Mouse (Mus musculus): ENCODE data around the gene Ppp2r5c.

Gene Ppp2r5c

DNA sequence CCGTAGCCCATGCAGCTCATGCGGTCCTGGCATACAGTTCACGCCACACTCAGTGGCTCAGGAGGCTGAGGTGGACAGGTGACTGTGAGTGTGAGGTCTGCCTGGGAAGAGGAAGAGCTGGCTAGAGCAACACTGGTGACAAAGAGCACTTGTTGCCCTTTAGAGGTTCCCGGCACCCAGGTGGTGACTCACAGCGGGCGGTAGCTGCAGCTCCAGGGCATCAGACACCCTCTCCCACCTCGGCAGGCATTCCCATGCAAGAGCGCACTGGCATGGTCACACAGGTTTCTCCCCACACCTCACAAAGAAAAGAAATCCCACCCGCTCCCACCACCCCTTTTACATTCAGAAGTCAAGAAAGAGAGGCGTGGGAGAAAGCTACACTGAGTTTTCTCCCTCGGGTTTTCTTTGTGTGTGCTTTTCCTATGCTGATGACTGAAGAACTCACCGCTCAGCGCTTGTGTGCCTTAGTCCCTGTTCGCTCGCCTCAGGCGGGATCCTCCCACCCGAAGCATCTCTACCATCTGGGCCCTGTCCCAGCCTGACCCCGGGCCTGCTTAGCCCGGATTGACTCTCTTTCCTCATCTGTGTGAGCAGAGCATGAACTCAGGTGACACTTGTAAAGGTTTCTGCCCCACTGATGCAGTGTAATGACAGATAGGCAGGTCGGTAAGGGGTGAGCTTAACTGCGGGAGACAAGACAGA is 108.8 kb downstream of the Ppp2r5c start:
- DNase-seq (ENCODE audit: low read depth, low spot score), result no peak

DNA sequence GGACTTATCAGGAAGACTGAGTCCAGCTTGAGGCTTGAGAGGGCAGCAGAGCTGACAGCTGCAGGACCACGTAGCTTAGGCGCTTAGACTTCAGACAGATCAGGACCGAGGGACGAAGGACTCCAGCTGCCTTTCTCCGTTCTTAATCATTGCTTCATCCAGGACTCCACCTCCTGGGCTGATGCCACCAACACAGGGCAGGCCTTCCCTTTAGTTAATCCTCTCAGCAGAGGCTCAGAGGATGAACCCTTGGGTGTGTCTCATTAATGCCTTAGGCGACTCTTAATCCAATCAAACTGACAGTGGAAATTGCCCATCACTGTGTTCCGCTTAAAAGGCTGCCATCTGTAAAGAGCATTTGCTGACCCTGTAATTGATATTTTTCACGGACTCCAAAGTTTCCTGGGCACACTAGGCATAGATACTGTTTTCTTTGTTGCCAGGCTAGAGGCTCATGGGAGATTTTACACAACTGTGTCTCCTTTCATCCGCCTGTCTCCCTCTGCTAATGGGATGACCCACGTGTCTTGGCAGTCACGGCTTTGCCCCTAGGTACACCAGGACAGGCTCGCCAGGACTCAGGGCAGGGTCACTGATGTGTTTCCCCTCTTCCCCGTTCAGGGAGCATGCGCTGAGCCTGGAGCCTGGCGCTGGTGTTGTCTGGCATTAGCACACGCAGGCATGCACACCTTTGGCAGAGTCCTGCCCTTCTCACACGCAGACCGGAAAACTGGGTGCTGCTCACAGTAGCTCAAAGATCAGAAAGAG is 110.1 kb downstream of the Ppp2r5c start:
- no peak for DNase-seq (ENCODE audit: low read depth, low spot score)

DNA sequence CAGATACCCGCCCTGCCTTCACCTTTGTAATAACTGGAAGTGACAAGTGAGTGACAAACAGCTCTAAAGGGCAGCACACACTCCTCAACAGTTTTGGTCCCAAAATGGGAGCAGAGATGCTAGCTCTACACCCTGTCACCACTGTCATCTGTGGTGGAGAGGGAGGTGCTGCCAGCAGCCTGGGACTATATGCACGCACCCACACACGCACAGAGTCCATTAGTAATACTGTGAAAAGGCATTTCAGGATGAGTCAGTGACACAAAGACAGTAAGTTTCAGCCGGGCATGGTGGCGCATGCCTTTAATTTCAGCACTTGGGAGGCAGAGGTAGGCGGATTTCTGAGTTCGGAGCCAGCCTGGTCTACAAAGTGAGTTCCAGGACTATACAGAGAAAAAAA is 111.3 kb downstream of the Ppp2r5c start:
- no peak for DNase-seq (ENCODE audit: low read depth, low spot score)

DNA sequence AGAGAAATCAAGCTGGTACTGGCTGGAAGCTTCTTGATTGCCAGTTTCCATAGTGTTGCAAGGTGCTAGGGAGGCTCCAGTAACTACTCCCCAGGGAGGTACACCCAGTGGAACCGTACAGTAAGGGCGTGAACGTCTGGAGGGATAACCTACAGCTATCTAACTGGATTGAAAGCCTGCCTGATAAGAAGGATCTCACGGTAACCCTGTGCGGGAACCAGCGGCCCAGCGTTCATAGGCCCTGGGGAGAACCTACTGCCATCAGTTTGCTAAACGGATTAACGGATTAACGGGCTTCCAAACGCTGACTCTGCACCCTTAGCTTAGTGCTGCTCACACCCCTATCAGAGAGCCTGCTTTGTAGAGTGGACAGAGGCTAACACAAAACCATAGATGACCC is 116.5 kb downstream of the Ppp2r5c start:
- DNase-seq (ENCODE audit: low read depth, low spot score), result no peak

DNA sequence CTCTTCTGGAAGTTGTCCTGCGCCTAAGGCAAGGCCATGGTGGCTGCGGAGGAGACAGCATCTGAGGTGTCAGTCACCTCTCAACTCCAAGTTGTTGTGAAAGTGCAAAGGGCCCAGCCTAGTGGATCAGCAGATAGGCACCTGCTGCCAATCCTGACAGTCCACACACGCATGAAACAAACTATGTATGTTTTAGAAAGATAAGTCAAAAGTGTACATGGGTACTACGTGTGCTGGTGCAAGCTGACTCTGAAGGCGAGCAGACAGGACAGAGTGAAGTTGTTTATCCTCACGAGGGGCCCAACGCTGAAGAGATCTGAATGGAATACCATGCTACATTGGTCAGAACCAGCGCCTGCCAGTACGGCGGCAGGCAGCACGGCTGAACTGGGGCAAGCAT is 117.9 kb downstream of the Ppp2r5c start:
- no peak for DNase-seq (ENCODE audit: low read depth, low spot score)

DNA sequence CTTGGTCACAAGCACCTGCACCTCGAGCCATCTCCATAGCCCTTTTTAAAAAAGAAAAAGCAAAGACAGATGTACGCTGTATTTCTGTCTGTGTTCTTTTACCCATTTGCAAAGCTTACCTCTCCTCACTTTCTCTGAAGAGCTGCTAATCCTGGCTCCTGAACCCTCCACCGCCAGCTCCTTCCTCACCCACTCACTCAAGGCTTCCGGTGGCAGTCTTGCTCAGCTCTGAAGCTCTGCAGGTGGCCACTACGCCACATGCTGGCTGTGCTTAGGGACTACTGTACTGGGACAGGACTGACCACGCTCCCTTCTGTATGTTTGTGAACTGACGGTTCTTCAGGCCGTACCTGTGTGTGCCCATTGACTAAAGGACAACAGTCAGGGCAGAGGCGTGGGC is 119.4 kb downstream of the Ppp2r5c start:
- DNase-seq (ENCODE audit: low read depth, low spot score), result no peak

DNA sequence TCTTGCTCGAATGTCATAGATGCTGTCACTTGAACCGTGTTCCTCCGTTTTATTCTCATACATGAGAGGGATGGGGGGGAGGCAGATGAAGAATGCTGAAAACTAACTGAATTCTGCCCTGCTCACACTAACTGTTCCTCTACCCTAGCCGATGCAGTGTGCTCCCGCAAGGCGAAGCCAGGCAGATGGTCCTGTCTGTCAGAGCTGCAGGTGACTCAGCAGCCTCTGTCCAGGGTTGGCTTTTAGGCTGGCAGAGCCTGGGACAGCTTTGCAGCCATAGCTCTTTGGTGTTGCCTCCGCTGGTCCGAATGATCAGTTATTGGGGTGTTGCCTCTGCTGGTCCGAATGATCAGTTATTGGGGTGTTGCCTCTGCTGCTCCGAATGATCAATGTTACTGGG is 124.1 kb downstream of the Ppp2r5c start:
- no peak for DNase-seq (ENCODE audit: low read depth, low spot score)

DNA sequence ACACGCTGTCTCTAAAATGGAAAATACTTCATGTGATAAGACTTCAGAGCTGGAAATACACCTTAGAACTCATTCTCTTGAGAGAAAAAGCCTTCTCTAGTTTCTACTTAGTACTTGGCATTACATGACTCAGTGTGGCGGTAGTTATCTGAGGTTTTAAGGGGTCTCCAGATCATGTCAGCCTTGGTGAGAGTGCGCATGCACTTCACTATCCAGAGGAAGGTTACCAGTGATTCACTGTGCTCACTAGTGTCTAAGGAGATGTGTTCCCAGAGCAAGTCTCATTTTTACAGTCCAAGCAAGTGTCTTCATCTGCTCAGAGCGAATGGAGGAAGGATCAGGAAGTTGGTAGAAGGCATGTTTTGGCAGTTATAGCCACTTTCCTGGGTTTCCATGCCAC is 125.4 kb downstream of the Ppp2r5c start:
- DNase-seq (ENCODE audit: low read depth, low spot score), result no peak

DNA sequence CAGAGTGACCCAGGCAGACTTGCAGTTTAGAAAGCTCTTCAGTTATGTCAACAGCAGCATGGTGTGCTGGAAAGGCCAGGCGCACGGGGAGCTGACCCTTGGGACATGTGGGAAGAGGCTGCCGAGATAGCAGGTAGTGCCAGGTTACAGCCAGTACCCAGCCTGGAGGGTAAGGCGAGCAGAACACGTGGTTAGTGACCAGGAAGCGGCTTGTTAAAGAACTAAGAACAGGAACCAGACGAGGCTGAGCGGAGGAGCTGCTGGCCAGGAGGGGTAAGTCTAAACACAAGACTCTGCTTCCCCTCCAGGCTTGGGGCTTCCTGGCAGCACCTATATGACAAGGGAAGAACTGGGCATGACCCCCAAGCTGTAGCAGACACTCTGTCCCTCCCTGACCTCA is 126.7 kb downstream of the Ppp2r5c start:
- DNase-seq (ENCODE audit: low read depth, low spot score), result no peak

DNA sequence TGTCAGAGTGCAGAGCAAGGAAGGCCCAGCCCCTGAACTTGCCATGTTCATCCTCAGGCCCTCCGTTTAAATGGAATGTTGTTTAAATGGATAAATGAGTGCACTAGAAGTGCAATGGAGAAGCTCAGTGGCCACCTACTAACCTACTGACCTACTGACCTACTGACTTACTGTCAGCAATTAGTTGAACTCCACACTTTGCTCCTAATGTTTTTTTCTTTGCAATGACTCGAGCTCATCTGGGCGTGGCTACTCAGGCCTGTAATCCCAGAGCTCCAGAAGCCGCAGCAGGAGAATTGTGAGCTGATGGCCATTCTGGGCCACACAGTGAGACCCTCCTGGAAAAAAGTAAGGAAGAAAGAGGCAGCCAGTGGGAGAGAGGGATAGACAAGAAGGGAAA is 129.0 kb downstream of the Ppp2r5c start:
- DNase-seq (ENCODE audit: low read depth, low spot score), result no peak

DNA sequence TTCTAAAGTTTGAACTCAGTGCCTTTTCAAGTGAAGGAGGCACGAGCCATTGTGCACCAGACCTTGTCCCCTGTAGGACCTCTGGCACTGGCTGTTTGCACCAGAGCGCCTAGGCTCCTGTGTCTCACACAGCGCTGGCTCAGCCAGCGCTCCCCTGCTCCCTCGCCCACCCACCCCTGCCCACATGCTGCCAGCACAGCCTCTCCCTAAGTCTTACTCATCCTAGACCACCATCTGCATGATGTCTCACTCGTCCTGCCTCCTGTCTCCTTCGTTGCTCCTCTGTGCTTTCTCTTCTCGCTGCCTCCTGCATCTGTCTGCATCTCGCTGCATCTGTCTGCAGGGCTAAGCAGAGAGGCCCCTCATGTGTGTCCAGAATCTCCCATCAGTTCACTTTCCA is 131.4 kb downstream of the Ppp2r5c start:
- DNase-seq (ENCODE audit: low read depth, low spot score), result no peak

DNA sequence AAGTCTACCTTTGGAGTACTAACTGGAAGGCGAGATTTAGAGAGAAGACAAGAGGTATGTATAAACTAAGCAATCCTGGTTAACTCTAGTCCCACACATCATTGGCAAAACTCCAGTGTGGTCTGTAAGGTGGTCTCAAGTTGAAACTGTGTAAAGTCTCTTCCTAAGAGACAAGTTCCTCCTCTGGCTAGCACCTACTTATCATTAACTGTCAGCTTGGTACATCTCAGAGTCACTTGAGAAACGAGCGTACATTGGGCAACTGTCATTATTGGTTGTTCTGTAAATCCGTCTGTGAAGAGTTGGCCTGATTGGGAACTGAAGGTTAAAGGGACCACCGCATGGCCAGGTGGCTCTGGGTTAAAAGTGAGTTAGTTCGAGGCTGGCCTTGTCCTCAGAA is 141.7 kb downstream of the Ppp2r5c start:
- DNase-seq (ENCODE audit: low read depth, low spot score), result no peak

DNA sequence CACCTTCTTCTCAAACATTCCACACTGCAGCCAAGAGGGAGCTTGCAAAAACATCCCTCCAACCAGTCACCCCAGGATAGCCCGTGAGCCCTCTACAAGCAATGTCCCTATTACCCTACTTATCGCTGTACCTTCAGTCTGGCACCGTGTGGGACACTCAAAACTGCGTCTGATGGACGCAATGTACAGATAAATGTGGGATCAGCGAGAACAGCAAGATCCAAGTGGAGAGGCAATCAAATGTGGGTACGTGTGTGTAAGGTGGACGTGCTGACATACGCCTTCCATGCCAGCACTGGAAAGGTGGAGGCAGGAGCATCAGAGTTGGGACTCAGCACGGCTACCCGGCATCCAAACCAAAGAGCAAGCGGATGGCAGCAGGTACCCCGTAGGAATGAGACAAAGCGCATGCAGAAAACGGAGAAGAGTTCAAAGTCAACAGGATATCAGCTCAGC is 143.9 kb downstream of the Ppp2r5c start:
- no peak for DNase-seq (ENCODE audit: low read depth, low spot score)

DNA sequence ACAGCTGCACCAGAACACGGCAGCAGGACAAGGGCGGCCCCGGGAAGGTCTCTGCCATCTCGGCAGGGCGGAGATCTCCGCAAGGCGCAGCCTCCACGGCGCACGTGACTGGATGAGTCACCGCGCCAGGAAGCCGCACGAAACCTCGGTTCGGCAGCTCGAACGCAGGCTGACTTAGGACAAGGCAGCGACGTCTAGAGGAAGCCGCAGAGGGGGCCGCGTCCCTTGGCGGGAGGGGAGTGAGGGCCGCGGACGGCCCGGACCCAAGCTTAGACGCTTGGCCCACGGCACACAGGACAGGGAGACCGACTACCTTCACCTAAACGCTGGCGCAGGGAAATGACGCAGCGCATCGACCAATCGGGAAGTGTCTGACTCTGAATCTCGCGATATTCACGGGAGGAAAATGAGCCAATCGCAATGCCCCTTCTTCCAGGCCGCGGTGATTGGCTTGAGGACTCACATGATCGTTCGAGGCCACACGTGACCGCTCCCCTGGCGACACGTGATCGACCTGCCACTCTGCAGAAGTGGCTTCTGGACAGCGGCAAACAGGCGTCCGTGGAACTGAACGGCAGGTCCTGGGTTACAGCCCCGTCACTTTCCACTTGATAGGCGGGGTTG is 144.5 kb downstream of the Ppp2r5c start:
- peak; percentile 100 for DNase-seq (ENCODE audit: low read depth, low spot score)

DNA sequence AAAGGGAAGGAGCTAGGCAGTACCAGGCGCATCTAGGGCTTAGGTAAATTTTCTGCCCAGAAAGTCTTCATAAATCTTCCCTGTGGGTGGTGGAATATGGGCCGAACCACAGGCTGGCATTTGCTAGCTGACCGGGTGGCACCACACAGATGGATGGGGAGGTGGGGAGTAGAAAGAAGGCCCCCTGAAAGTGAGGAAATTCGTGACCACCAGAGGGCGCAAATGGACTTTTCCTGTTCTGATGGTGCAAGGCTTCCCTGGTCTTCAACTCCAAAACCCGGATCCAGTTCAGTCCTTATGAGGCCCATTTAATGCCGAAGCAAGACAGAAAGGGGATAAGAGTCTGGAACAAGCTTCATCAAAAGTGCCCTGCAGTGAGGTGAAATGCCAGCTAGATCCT is 151.6 kb downstream of the Ppp2r5c start:
- DNase-seq (ENCODE audit: low read depth, low spot score), result peak; percentile 62

DNA sequence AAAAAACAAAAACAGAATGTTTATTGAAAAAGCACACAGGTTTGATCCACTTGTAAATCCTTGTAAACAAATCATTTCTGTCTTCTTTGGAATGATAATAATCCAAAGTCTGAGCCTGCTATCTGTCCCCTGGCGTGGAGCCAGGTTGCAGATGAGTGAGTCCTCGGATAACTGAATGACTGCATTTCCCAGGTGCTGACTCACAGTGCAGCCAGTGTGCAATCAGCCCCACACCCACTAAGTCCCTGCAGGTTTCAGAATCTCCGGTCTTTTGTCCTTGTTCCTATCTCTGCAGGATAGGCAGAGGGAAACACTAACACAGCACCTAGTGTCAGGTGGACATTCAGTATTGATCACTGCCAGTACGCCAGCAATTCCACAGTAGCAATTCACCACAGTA is 152.9 kb downstream of the Ppp2r5c start:
- DNase-seq (ENCODE audit: low read depth, low spot score), result no peak

DNA sequence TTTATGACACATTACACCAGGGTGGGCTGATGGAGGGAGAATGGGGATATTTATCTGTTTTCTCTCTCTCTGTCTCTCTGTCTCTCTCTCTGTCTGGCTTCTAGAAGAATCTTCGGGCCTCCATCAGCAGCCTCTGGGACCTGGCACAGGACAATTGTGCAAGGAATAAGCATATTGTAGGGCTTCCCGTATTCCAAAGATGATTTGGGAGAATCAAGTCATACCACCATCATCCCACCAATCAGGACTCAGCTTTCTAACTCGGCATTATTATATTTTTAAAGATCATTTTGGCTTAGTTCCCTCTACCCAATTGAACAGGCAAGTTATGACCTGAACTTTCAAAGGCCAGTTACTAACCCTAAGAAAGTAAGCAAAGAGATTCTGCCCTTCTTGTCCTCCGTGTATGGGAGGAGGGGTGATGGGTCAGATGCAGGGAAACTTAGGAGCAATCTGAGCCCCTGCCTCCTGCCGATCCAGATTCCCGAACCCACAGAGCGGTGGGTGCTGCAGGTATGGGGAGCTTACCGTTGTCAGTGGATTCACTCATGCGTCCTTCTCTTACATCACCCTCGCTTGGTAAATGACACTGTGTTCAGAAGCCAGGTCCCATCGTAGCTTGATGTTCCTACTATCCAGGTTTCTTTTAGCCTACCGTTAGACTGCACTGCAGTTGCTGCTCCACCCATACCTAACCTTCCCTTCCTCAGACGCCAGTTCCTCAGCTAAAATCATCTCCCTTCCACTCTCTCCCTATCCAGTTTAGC is 153.5 kb downstream of the Ppp2r5c start:
- DNase-seq (ENCODE audit: low read depth, low spot score), result peak; percentile 64

DNA sequence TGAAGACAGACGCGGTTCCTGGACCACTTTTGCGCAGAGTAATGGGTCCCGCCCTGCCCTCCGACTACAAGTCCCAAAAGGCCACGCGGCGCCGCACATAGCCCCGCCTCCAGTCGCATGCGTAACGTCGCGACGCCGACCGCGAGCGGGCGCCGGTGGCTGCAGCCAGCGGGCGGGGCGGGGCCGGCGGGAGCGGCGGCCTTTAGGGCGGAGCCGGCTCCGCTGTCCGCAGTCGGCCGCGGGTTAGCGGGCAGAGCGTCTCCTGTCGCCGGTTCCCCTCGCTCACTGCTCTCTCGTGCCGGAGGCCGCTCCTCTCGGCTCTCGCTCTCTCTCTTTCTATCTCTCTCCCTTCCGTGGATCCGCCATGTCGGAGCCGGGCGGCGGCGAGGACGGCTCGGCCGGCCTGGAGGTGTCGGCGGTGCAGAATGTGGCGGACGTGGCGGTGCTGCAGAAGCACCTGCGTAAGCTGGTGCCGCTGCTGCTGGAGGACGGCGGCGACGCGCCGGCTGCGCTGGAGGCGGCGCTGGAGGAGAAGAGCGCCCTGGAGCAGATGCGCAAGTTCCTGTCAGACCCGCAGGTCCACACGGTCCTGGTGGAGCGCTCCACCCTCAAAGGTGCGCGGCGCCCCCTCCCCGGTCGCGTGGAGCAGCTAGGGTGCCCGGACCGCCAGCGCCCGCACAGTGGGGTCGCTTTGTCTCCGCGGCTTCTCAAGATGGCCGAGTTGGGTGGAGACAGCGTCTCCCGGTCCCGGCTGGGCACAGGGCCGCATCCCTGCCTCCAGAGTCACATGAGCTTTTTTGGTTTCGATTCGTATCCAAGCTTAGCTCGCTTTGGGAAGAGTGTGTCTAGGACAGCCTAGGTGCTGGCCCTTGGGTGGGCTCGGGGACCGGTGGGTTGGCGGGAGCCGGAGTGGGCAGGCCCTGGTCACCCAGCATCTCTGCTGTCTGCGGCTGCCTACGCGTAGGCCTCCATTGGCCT is 154.6 kb downstream of the Ppp2r5c start, which contains the start of gene Dync1h1:
Gene Dync1h1, plus strand, starts transcription at position 212 of the 978 bp plus-strand sequence.
- peak; percentile 79 for DNase-seq (ENCODE audit: low read depth, low spot score)

DNA sequence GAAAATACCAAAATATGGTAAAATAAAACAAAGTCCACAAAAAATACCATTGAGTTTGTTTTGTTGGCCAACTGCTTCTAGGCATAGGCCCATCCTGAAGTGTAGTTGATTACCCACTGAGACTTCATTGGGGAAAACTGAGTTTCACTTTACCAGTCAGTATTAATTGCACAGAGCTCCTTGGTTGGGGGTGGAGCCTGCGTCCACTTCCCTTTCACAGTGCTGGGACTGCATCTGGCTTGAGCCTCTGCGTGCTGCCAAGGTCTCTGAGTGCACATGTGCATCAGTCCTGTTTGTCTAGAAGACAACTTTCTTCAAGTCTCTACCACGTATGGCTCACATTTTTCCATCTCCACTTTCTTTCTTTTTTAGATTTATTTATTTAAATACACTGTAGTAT is 159.2 kb downstream of the Ppp2r5c start:
- no peak for DNase-seq (ENCODE audit: low read depth, low spot score)

DNA sequence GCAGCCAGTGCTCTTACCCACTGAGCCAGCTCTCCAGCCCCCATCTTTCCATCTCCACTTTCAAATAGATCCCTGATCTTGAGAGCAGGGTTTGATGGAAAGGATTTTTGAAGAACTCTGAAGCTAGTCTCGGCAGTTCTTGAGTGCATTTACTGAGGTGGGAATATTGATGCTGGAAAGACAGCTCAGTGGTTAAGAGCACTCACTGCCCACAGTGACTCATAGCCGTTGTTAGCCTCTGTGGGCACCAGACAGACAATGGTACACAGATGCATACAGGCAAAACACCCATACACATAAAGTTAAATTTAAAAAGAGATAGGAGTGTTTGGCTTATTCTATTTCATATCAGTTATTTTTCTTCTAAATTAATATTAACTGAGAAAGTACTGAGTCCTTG is 159.8 kb downstream of the Ppp2r5c start:
- no peak for DNase-seq (ENCODE audit: low read depth, low spot score)
